Mouse (Mus musculus): ENCODE measurements at regions not wholly inside any gene's neighbourhood (a gene's known extent, or its start where the extent isn't known, plus 50 kb on each side); places are given as distances from the start of the nearest gene placed in this dataset.

- Histone ChIP-seq H3K27ac (ENCODE audit: insufficient read depth, low read length) (no peak overlapping the region), H3K36me3 (ENCODE audit: control insufficient read depth, insufficient read depth, low read length) (no peaks in the 10 kb centered on the region), H3K4me3 (ENCODE audit: extremely low read depth, insufficient read depth, insufficient read length) (no peak overlapping the region), H3K27me3 (ENCODE audit: control insufficient read depth, insufficient read depth, low read length) (no peaks in the 10 kb centered on the region), H3K4me1 (ENCODE audit: control insufficient read depth, insufficient read depth, insufficient read length) (no peaks in the 10 kb centered on the region)
- TF ChIP-seq CTCF (IDR thresholded peaks at IDR 0.05; ENCODE audit: extremely low read depth, insufficient read depth, insufficient read length, insufficient replicate concordance) (no peak), POLR2A (IDR thresholded peaks at IDR 0.05; ENCODE audit: low read depth, low read length) (no peak)
- DNase-seq (ENCODE audit: low read depth in 1 of 2, low spot score in 2 of 2): no peak
- WGBS: 73% methylated on average over 8 of the region's 8 CpGs
Observed at GRCm38 (mm10) chr12:9487674-9488413, 82.1 kb upstream of the Osr1 start.

GRCm38 (mm10) chr12:9513926-9514325 is 56.0 kb upstream of the Osr1 start:
- no peaks in the 10 kb centered on the region for H3K36me3 ChIP-seq (ENCODE audit: control insufficient read depth, insufficient read depth, low read length)
- TF ChIP-seq POLR2A (IDR thresholded peaks at IDR 0.05; ENCODE audit: low read depth, low read length) (no peak), CTCF (IDR thresholded peaks at IDR 0.05; ENCODE audit: extremely low read depth, insufficient read depth, insufficient read length, insufficient replicate concordance) (no peak)
- no peak overlapping the region for H3K27ac ChIP-seq (ENCODE audit: insufficient read depth, low read length)
- no peaks in the 10 kb centered on the region for H3K27me3 ChIP-seq (ENCODE audit: control insufficient read depth, insufficient read depth, low read length)
- WGBS: 82% methylated on average over 5 of the region's 5 CpGs
- no peak overlapping the region for H3K4me3 ChIP-seq (ENCODE audit: extremely low read depth, insufficient read depth, insufficient read length)
- no peaks in the 10 kb centered on the region for H3K4me1 ChIP-seq (ENCODE audit: control insufficient read depth, insufficient read depth, insufficient read length)
- DNase-seq (ENCODE audit: low read depth in 1 of 2, low spot score in 2 of 2): no peak

- H3K27ac ChIP-seq (ENCODE audit: insufficient read depth, low read length): no peak overlapping the region
- H3K36me3 ChIP-seq (ENCODE audit: control insufficient read depth, insufficient read depth, low read length): no peaks in the 10 kb centered on the region
- DNase-seq (ENCODE audit: low read depth in 1 of 2, low spot score in 2 of 2): no peak
- H3K4me1 ChIP-seq (ENCODE audit: control insufficient read depth, insufficient read depth, insufficient read length): no peaks in the 10 kb centered on the region
- H3K4me3 ChIP-seq (ENCODE audit: extremely low read depth, insufficient read depth, insufficient read length): no peak overlapping the region
- no peaks in the 10 kb centered on the region for H3K27me3 ChIP-seq (ENCODE audit: control insufficient read depth, insufficient read depth, low read length)
- WGBS: 80% methylated on average over 7 of the region's 7 CpGs
- TF ChIP-seq POLR2A (IDR thresholded peaks at IDR 0.05; ENCODE audit: low read depth, low read length) (no peak), CTCF (IDR thresholded peaks at IDR 0.05; ENCODE audit: extremely low read depth, insufficient read depth, insufficient read length, insufficient replicate concordance) (no peak)
Observed at GRCm38 (mm10) chr12:9518782-9519181, 51.1 kb upstream of the Osr1 start.

DNA sequence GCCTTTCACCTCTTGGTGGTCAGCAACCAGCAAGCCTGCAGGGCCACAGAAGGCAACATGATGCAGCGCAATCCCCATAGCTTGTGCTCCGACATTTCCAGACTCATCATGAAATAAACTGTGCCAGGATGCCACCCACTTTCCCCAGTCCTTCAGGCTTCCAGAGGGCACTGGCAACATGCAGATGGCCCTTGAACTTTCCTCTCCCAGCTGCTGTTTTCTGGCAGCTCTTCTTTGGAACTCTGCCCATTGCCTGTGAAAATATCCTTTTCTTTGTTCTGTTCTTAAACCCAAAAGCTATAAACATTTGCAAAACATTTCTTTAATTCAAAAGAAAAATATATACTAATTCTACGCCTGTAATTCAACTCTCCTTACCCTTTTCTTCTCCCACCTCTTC is 50.6 kb upstream of the Osr1 start:
- Histone ChIP-seq H3K4me3 (ENCODE audit: extremely low read depth, insufficient read depth, insufficient read length) (no peak overlapping the region), H3K4me1 (ENCODE audit: control insufficient read depth, insufficient read depth, insufficient read length) (no peaks in the 10 kb centered on the region), H3K27me3 (ENCODE audit: control insufficient read depth, insufficient read depth, low read length) (no peaks in the 10 kb centered on the region), H3K36me3 (ENCODE audit: control insufficient read depth, insufficient read depth, low read length) (no peaks in the 10 kb centered on the region), H3K27ac (ENCODE audit: insufficient read depth, low read length) (no peak overlapping the region)
- DNase-seq (ENCODE audit: low read depth in 1 of 2, low spot score in 2 of 2): no peak
- 82% methylated on average over 3 of the region's 3 CpGs for WGBS
- TF ChIP-seq POLR2A (IDR thresholded peaks at IDR 0.05; ENCODE audit: low read depth, low read length) (no peak), CTCF (IDR thresholded peaks at IDR 0.05; ENCODE audit: extremely low read depth, insufficient read depth, insufficient read length, insufficient replicate concordance) (no peak)
